Mouse (Mus musculus): ENCODE measurements around the gene Klf2. TPM values are rescaled to one million over a fixed set of nuclear protein-coding genes. Genes with fewer than 3 reads are reported as not detected.

Gene Klf2
- polyA plus RNA-seq, 1 experiment from 2014 or later, result 7.0 TPM

DNA sequence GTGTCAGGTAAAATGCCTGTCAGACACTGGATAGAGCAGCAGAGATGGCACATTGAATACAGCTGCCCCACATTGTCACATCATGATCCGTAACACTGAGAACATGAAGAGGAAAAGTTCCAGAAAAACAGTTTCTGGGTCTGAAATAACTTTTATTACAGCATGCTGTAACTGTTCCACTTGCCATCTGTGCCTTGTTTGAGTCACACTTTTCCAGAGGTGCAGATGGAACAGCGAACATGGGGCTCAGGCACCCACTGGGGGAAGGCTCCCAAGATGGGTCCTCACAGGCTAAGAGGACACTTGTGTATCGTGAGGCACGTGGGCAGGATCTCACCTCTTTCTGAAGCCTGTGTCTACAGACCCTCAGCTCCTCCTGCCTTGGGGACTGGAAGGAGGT lies 43.9 kb downstream of the Klf2 start:
- Histone ChIP-seq H3K27ac (no peak overlapping the region), H3K36me3 (peaks cover 82% of the 10 kb centered on the region), H3K9me3 (no peaks in the 10 kb centered on the region), H3K4me2 (replicated peaks) (no peak overlapping the region), H3K4me1 (no peaks in the 10 kb centered on the region), H3K27me3 (no peaks in the 10 kb centered on the region), H3K9ac (no peak overlapping the region), H3K4me3 (no peak overlapping the region)
- no peak for ATAC-seq (ENCODE audit: insufficient number of reproducible peaks, insufficient read depth, low FRiP score, low TSS enrichment)
- 94% methylated on average over 4 of the region's 4 CpGs for WGBS

DNA sequence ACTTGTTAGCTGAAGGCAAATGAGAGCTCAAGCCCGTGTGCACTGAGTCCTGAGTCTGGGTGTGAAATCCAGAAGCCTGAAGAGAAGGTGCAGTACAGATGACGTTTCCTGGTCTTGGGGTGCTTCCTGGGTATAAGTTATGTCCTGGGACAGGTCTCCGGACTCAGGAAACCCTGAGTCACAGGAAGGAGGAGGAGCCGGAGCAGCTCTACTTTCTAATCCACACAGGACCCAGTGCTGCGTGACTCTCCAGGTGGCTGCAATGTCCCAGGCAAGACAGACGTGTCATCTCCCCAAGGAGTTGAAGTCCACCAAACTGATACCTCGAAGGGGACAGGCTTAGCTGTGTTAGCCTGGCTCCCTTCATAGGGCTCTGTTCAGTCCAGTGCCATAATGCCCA lies 44.6 kb downstream of the Klf2 start:
- H3K27ac ChIP-seq, result no peak overlapping the region

DNA sequence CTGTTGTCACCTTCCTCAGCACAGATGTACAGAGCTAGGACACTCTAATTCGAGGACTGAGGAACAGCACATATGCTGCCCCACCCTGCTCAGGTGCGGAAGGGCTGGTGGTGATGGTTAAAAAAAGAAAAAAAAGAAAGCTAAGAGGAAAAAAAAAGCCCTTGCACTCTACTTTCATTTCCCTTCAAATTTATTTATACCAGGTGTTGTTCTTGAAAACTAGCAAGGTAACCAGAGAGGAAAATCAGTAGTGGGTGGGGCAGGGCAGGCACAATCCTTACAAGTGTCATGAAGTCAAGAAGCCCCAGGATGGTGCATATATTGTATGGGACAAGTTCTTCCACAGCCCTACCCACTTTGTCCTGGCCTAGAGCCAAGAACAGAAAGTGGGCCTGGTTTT lies 46.2 kb downstream of the Klf2 start:
- no peak overlapping the region for H3K27ac ChIP-seq
- peaks cover 82% of the 10 kb centered on the region for H3K36me3 ChIP-seq
- no peak for ATAC-seq (ENCODE audit: insufficient number of reproducible peaks, insufficient read depth, low FRiP score, low TSS enrichment)
- H3K27me3 ChIP-seq, result no peaks in the 10 kb centered on the region
- no peak overlapping the region for H3K4me2 ChIP-seq (replicated peaks)
- H3K4me3 ChIP-seq, result no peak overlapping the region
- no peaks in the 10 kb centered on the region for H3K9me3 ChIP-seq
- 90% methylated on average over 2 of the region's 2 CpGs for WGBS
- H3K9ac ChIP-seq, result no peak overlapping the region
- no peaks in the 10 kb centered on the region for H3K4me1 ChIP-seq

More for the DNA sequence above, 44.6 kb downstream of the Klf2 start:
- no peak for ATAC-seq (ENCODE audit: insufficient number of reproducible peaks, insufficient read depth, low FRiP score, low TSS enrichment)
- Histone ChIP-seq H3K36me3 (peaks cover 82% of the 10 kb centered on the region), H3K9ac (no peak overlapping the region), H3K9me3 (no peaks in the 10 kb centered on the region), H3K4me3 (no peak overlapping the region), H3K27me3 (no peaks in the 10 kb centered on the region), H3K4me1 (no peaks in the 10 kb centered on the region), H3K4me2 (replicated peaks) (no peak overlapping the region)
- 86% methylated on average over 7 of the region's 7 CpGs for WGBS

DNA sequence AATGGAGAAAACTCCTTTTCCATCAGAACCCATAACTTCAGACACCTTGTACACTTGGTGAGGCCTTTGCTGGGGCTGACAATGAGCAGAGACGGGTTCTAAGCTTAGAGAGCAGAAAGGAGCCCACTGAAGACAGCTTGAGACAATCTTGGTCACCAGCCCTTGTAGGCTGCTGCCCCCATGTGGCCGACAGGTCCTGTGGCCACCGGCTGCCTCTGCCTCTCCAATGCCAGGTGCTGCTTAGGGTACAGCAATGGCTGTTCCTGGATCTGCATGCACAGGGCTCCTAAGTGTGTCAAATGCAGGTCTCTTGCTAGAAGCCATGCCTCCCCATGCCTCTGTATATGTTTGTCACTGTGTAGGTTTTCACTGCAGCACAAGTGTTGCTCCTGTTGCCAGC lies 47.0 kb downstream of the Klf2 start:
- Histone ChIP-seq H3K9me3 (no peaks in the 10 kb centered on the region), H3K27ac (no peak overlapping the region), H3K36me3 (peaks cover 85% of the 10 kb centered on the region), H3K27me3 (no peaks in the 10 kb centered on the region), H3K4me3 (no peak overlapping the region), H3K9ac (no peak overlapping the region), H3K4me1 (no peaks in the 10 kb centered on the region), H3K4me2 (replicated peaks) (no peak overlapping the region)
- WGBS, result 29% methylated on average over 3 of the region's 3 CpGs
- no peak for ATAC-seq (ENCODE audit: insufficient number of reproducible peaks, insufficient read depth, low FRiP score, low TSS enrichment)

- ATAC-seq (ENCODE audit: insufficient number of reproducible peaks, insufficient read depth, low FRiP score, low TSS enrichment), result no peak
- no peak overlapping the region for H3K4me3 ChIP-seq
- H3K9ac ChIP-seq, result no peak overlapping the region
- no peak overlapping the region for H3K27ac ChIP-seq
- no peaks in the 10 kb centered on the region for H3K4me1 ChIP-seq
- WGBS, result 96% methylated on average over 2 of the region's 2 CpGs
- no peak overlapping the region for H3K4me2 ChIP-seq (replicated peaks)
- peaks cover 88% of the 10 kb centered on the region for H3K36me3 ChIP-seq
- H3K27me3 ChIP-seq, result no peaks in the 10 kb centered on the region
- no peaks in the 10 kb centered on the region for H3K9me3 ChIP-seq
Observed at GRCm38 (mm10) chr8:72366435-72366834, 47.6 kb downstream of the Klf2 start.

Other genes with a start within 250 kb of the Klf2 start
- gene Olfr373, start 235.9 kb upstream of the Klf2 start, polyA plus RNA-seq (2016; fragmentation: Nextera tagmentation; extraction: Ambion mirVana), result not detected in 2 replicates
- 0.03 and 0.08 TPM in 2 replicates for gene Olfr374, start 212.0 kb upstream of the Klf2 start, polyA plus RNA-seq (2016; fragmentation: Nextera tagmentation; extraction: Ambion mirVana)
- gene Tpm4, start 184.1 kb upstream of the Klf2 start, polyA plus RNA-seq (2016; fragmentation: Nextera tagmentation; extraction: Ambion mirVana), result 627 and 659 TPM in 2 replicates
- 120 and 123 TPM in 2 replicates for gene Rab8a, start 157.8 kb upstream of the Klf2 start, polyA plus RNA-seq (2016; fragmentation: Nextera tagmentation; extraction: Ambion mirVana)
- gene Hsh2d, start 129.4 kb upstream of the Klf2 start, polyA plus RNA-seq (2016; fragmentation: Nextera tagmentation; extraction: Ambion mirVana), result not detected in 2 replicates
- not detected in 2 replicates for gene Cib3, start 106.2 kb upstream of the Klf2 start, polyA plus RNA-seq (2016; fragmentation: Nextera tagmentation; extraction: Ambion mirVana)
- not detected in 2 replicates for gene Gm11034, start 105.4 kb upstream of the Klf2 start, polyA plus RNA-seq (2016; fragmentation: Nextera tagmentation; extraction: Ambion mirVana)
- gene Fam32a, start 99.3 kb upstream of the Klf2 start, polyA plus RNA-seq (2016; fragmentation: Nextera tagmentation; extraction: Ambion mirVana), result 73.3 and 77.0 TPM in 2 replicates
- gene Ap1m1, start 79.0 kb upstream of the Klf2 start, polyA plus RNA-seq (2016; fragmentation: Nextera tagmentation; extraction: Ambion mirVana), result 135 TPM in 2 replicates
- 24.1 and 29.1 TPM in 2 replicates for gene Gm10282, start 13.8 kb upstream of the Klf2 start, polyA plus RNA-seq (2016; fragmentation: Nextera tagmentation; extraction: Ambion mirVana)
- 69.0 and 71.8 TPM in 2 replicates for gene Eps15l1, start 102.4 kb downstream of the Klf2 start, polyA plus RNA-seq (2016; fragmentation: Nextera tagmentation; extraction: Ambion mirVana)
- gene Calr3, start 124.8 kb downstream of the Klf2 start, polyA plus RNA-seq (2016; fragmentation: Nextera tagmentation; extraction: Ambion mirVana), result 1.4 and 1.7 TPM in 2 replicates
- gene 1700030K09Rik, start 124.8 kb downstream of the Klf2 start, polyA plus RNA-seq (2016; fragmentation: Nextera tagmentation; extraction: Ambion mirVana), result 18.7 and 19.0 TPM in 2 replicates
- gene Cherp, start 156.2 kb downstream of the Klf2 start, polyA plus RNA-seq (2016; fragmentation: Nextera tagmentation; extraction: Ambion mirVana), result 64.4 and 66.5 TPM in 2 replicates
- gene Slc35e1, start 173.6 kb downstream of the Klf2 start, polyA plus RNA-seq (2016; fragmentation: Nextera tagmentation; extraction: Ambion mirVana), result 29.4 and 33.0 TPM in 2 replicates
- 22.3 and 23.4 TPM in 2 replicates for gene Med26, start 229.2 kb downstream of the Klf2 start, polyA plus RNA-seq (2016; fragmentation: Nextera tagmentation; extraction: Ambion mirVana)

All from embryonic facial prominence, embryonic 12.5 days (tissue).